Mouse (Mus musculus) myocyte (in vitro differentiated cells): Measurements from ENCODE around the gene Dse. TPM values are rescaled to one million over a fixed set of nuclear protein-coding genes. Genes with fewer than 3 reads are reported as not detected.

Source experiments
- H3K27me3 ChIP-seq: one replicate; pipeline ENCODE4 v1.6.1; 2011; ENCODE audit not compliant: control insufficient read depth, insufficient read depth, insufficient read length
- H3K36me3 ChIP-seq: one replicate; pipeline ENCODE4 v1.6.1; 2011; ENCODE audit not compliant: control insufficient read depth, insufficient read depth
- H3K4me2 ChIP-seq: one replicate; pipeline ENCODE4 v1.6.1; 2011; ENCODE audit warnings: low read depth, control low read depth
- H3K4me3 ChIP-seq: one replicate; pipeline ENCODE4 v1.5.1; 2011; ENCODE audit warnings: mild to moderate bottlenecking, control low read depth, moderate library complexity
- H3K79me2 ChIP-seq: one replicate; pipeline ENCODE4 v1.6.1; 2011; ENCODE audit not compliant: control insufficient read depth, insufficient read depth
- H3ac ChIP-seq: one replicate; pipeline ENCODE4 v1.6.1; 2011; ENCODE audit not compliant: control insufficient read depth, insufficient read length
- CEBPB ChIP-seq: IDR thresholded peaks from 2 replicates; pipeline ENCODE4 v1.6.1; 2011; ENCODE audit warnings: mild to moderate bottlenecking, moderate library complexity; ENCODE audit not compliant: poor library complexity, insufficient read depth, severe bottlenecking
- E2F4 ChIP-seq: IDR thresholded peaks from one replicate; pipeline ENCODE4 v1.6.1; 2011; ENCODE audit warnings: mild to moderate bottlenecking, control low read depth, moderate library complexity; ENCODE audit not compliant: insufficient read depth
- MAX ChIP-seq: IDR thresholded peaks from one replicate; pipeline ENCODE4 v1.6.1; 2011; ENCODE audit warnings: low read depth, mild to moderate bottlenecking, control low read depth
- MYOD1 ChIP-seq, 3 experiments: IDR thresholded peaks; one replicate each; pipeline ENCODE4 v1.6.1; 2011; ENCODE audit warnings: control low read depth in 2 of 3, low read depth in 2 of 3, mild to moderate bottlenecking in 2 of 3, moderate library complexity in 1 of 3; ENCODE audit not compliant: insufficient read length in 2 of 3, control insufficient read depth in 1 of 3
- MYOG ChIP-seq, 3 experiments: IDR thresholded peaks; one replicate each; pipeline ENCODE4 v1.6.1; 2011; ENCODE audit warnings: control low read depth in 2 of 3, low read depth in 2 of 3, mild to moderate bottlenecking in 2 of 3; ENCODE audit not compliant: insufficient read length in 2 of 3, control insufficient read depth in 1 of 3, insufficient read depth in 1 of 3
- POLR2A ChIP-seq: IDR thresholded peaks from one replicate; pipeline ENCODE4 v1.6.1; 2011; ENCODE audit warnings: low read depth, mild to moderate bottlenecking, control low read depth, moderate library complexity; ENCODE audit not compliant: insufficient read length
- POLR2AphosphoS2 ChIP-seq: IDR thresholded peaks from one replicate; pipeline ENCODE4 v1.6.1; 2011; ENCODE audit warnings: low read depth, control low read depth; ENCODE audit not compliant: insufficient read length
- REST ChIP-seq: IDR thresholded peaks from one replicate; pipeline ENCODE4 v1.6.1; 2011; ENCODE audit warnings: mild to moderate bottlenecking, control low read depth, moderate library complexity; ENCODE audit not compliant: insufficient read depth, insufficient read length
- SRF ChIP-seq: IDR thresholded peaks from one replicate; pipeline ENCODE4 v1.6.1; 2011; ENCODE audit warnings: low read depth; ENCODE audit not compliant: control insufficient read depth, insufficient read length
- TCF12 ChIP-seq: IDR thresholded peaks from one replicate; pipeline ENCODE4 v1.6.1; 2011; ENCODE audit warnings: mild to moderate bottlenecking, control low read depth; ENCODE audit not compliant: poor library complexity, insufficient read depth, severe bottlenecking
- TCF3 ChIP-seq: IDR thresholded peaks from one replicate; pipeline ENCODE4 v1.6.1; 2011; ENCODE audit warnings: low read depth, control low read depth; ENCODE audit not compliant: insufficient read length
- USF1 ChIP-seq: IDR thresholded peaks from one replicate; pipeline ENCODE4 v1.6.1; 2011; ENCODE audit warnings: low read depth, mild to moderate bottlenecking, control low read depth, moderate library complexity
- polyA plus RNA-seq: library from polyadenylated mRNA; unstranded; fragments of >200 nt; fragmentation: generic; extraction: Trizol; gene quantifications from one replicate; pipeline ENCODE4 v1.2.1, GENCODE M21; 2012; ENCODE audit warnings: missing spikeins

The Dse gene
- polyA plus RNA-seq, 1 experiment, result 7.6 TPM

GRCm38 (mm10) chr10:34141693-34142092 lies 65.8 kb downstream of the Dse start:
- no peak overlapping the region for H3ac ChIP-seq
- H3K4me2 ChIP-seq, result no peak overlapping the region
- TF ChIP-seq TCF3, result no peak
- H3K27me3 ChIP-seq, result no peaks in the 10 kb centered on the region
- H3K36me3 ChIP-seq, result no peaks in the 10 kb centered on the region
- H3K79me2 ChIP-seq, result no peaks in the 10 kb centered on the region
- H3K4me3 ChIP-seq, result no peak overlapping the region

GRCm38 (mm10) chr10:34139768-34140167 lies 67.7 kb downstream of the Dse start:
- TF ChIP-seq REST (no peak), SRF (no peak), MYOD1 (IDR thresholded peaks at IDR 0.05; ENCODE audit: control insufficient read depth in 1 of 3, insufficient read length in 2 of 3, low read depth in 2 of 3) (peak in 1 of 3 experiments; percentile 17), E2F4 (no peak), USF1 (peak; percentile 42), MYOG (IDR thresholded peaks at IDR 0.05; ENCODE audit: control insufficient read depth in 1 of 3, insufficient read depth in 1 of 3, insufficient read length in 2 of 3, low read depth in 2 of 3) (peak in 1 of 3 experiments; percentile 77), TCF12 (no peak), POLR2AphosphoS2 (no peak), CEBPB (peak; percentile 46; the same call in 1 of the 2 replicates), MAX (no peak), TCF3 (no peak), POLR2A (no peak)
- H3K79me2 ChIP-seq, result no peaks in the 10 kb centered on the region
- no peak overlapping the region for H3K4me3 ChIP-seq
- no peaks in the 10 kb centered on the region for H3K27me3 ChIP-seq
- H3ac ChIP-seq, result no peak overlapping the region
- no peaks in the 10 kb centered on the region for H3K36me3 ChIP-seq
- no peak overlapping the region for H3K4me2 ChIP-seq

GRCm38 (mm10) chr10:34138027-34138426 lies 69.5 kb downstream of the Dse start:
- TF ChIP-seq TCF12, result no peak
- no peak for TF ChIP-seq MYOG (IDR thresholded peaks at IDR 0.05; ENCODE audit: control insufficient read depth in 1 of 3, insufficient read depth in 1 of 3, insufficient read length in 2 of 3, low read depth in 2 of 3)
- TF ChIP-seq CEBPB, result no peak
- TF ChIP-seq MAX, result no peak
- TF ChIP-seq MYOD1 (IDR thresholded peaks at IDR 0.05; ENCODE audit: control insufficient read depth in 1 of 3, insufficient read length in 2 of 3, low read depth in 2 of 3), result no peak
- no peak for TF ChIP-seq POLR2AphosphoS2
- TF ChIP-seq TCF3, result no peak
- TF ChIP-seq REST, result no peak
- no peak for TF ChIP-seq E2F4
- Histone ChIP-seq H3K4me3 (no peak overlapping the region), H3K27me3 (no peaks in the 10 kb centered on the region), H3K79me2 (no peaks in the 10 kb centered on the region), H3ac (no peak overlapping the region), H3K36me3 (no peaks in the 10 kb centered on the region), H3K4me2 (no peak overlapping the region)

- Histone ChIP-seq H3K79me2 (no peaks in the 10 kb centered on the region), H3K36me3 (no peaks in the 10 kb centered on the region), H3K27me3 (no peaks in the 10 kb centered on the region), H3K4me2 (no peak overlapping the region), H3ac (no peak overlapping the region), H3K4me3 (no peak overlapping the region)
- TF ChIP-seq POLR2A, result no peak
- no peak for TF ChIP-seq MAX
- no peak for TF ChIP-seq MYOG (IDR thresholded peaks at IDR 0.05; ENCODE audit: control insufficient read depth in 1 of 3, insufficient read depth in 1 of 3, insufficient read length in 2 of 3, low read depth in 2 of 3)
- no peak for TF ChIP-seq E2F4
- TF ChIP-seq TCF12, result no peak
- TF ChIP-seq CEBPB, result no peak
- no peak for TF ChIP-seq REST
- TF ChIP-seq POLR2AphosphoS2, result no peak
- no peak for TF ChIP-seq TCF3
- TF ChIP-seq MYOD1 (IDR thresholded peaks at IDR 0.05; ENCODE audit: control insufficient read depth in 1 of 3, insufficient read length in 2 of 3, low read depth in 2 of 3), result no peak
- TF ChIP-seq SRF, result no peak
Observed at GRCm38 (mm10) chr10:34136432-34136831, 71.1 kb downstream of the Dse start.

GRCm38 (mm10) chr10:34131356-34131755 lies 76.2 kb downstream of the Dse start:
- Histone ChIP-seq H3K4me3 (no peak overlapping the region), H3K27me3 (no peaks in the 10 kb centered on the region), H3K36me3 (no peaks in the 10 kb centered on the region), H3ac (no peak overlapping the region), H3K4me2 (no peak overlapping the region), H3K79me2 (no peaks in the 10 kb centered on the region)
- TF ChIP-seq MYOG (IDR thresholded peaks at IDR 0.05; ENCODE audit: control insufficient read depth in 1 of 3, insufficient read depth in 1 of 3, insufficient read length in 2 of 3, low read depth in 2 of 3) (peak in 1 of 3 experiments; percentile 48), MAX (no peak), MYOD1 (IDR thresholded peaks at IDR 0.05; ENCODE audit: control insufficient read depth in 1 of 3, insufficient read length in 2 of 3, low read depth in 2 of 3) (peak in 1 of 3 experiments; percentile 9)
